Mouse (Mus musculus): ENCODE measurements at regions not wholly inside any gene's neighbourhood (a gene's known extent, or its start where the extent isn't known, plus 50 kb on each side); places are given as distances from the start of the nearest gene placed in this dataset.

GRCm38 (mm10) chr10:57313799-57314198 lies 172.4 kb upstream of the Hsf2 start:
- TF ChIP-seq CTCF (IDR thresholded peaks at IDR 0.05; ENCODE audit: borderline replicate concordance, insufficient read depth, low read depth, low read length): no peak
- no peak for TF ChIP-seq POLR2A (IDR thresholded peaks at IDR 0.05; ENCODE audit: borderline replicate concordance, insufficient read depth, low read length)

Data from cerebellum, adult 2 months (tissue).